Mouse (Mus musculus) olfactory bulb, adult 2 months (tissue): Measurements from ENCODE around the gene Vps72. TPM values are rescaled to one million over a fixed set of nuclear protein-coding genes. Genes with fewer than 3 reads are reported as not detected.
A peak's percentile ranks its signal among the peaks of the same experiment; 100 is the strongest.
"Not testable (repeated sequence)": the region's sequence is repeated elsewhere in the genome, so short reads cannot be mapped to it uniquely, and the experiment has no call there.

ENCODE experiments used
- H3K27ac ChIP-seq: fragments of 200-500 bp; 2 replicates; pipeline ENCODE4 v1.5.1; 2012; ENCODE audit warnings: low read depth, low read length; ENCODE audit not compliant: insufficient read depth
- H3K4me1 ChIP-seq: fragments of 200-500 bp; 2 replicates; pipeline ENCODE4 v1.6.1; 2012; ENCODE audit warnings: low read length; ENCODE audit not compliant: control insufficient read depth, insufficient read depth
- H3K4me3 ChIP-seq: fragments of 200-500 bp; 2 replicates; pipeline ENCODE4 v1.5.1; 2012; ENCODE audit warnings: mild to moderate bottlenecking, low read depth, low read length, moderate library complexity; ENCODE audit not compliant: insufficient read depth
- CTCF ChIP-seq: fragments of 200-500 bp; IDR thresholded peaks from 2 replicates; pipeline ENCODE4 v1.5.1; 2012; ENCODE audit warnings: low read depth, mild to moderate bottlenecking, low read length, moderate library complexity; ENCODE audit not compliant: insufficient read depth
- POLR2A ChIP-seq: fragments of 200-500 bp; IDR thresholded peaks from 2 replicates; pipeline ENCODE4 v1.6.1; 2012; ENCODE audit warnings: mild to moderate bottlenecking, low read depth, low read length, moderate library complexity; ENCODE audit not compliant: insufficient read depth
- WGBS: fragments of 180-500 bp; shearing (Covaris S2); methylation state at CpG from one replicate; pipeline ENCODE4 v1.1.7; 2018; 5-methylcytosine and 5-hydroxymethylcytosine counted together
- polyA plus RNA-seq: library from polyadenylated mRNA; stranded (reverse); fragments of >200 nt; gene quantifications from 2 replicates; pipeline ENCODE4 v1.2.4, GENCODE M21; 2012; ENCODE audit warnings: low replicate concordance; ENCODE audit not compliant: missing spikeins, insufficient read depth, insufficient read length

Gene Vps72
- polyA plus RNA-seq, 1 experiment: not detected

- TF ChIP-seq CTCF: no peak
- TF ChIP-seq POLR2A: no peak
- Histone ChIP-seq H3K4me3 (peak overlapping the region; percentile 85), H3K27ac (peak overlapping the region; percentile 69), H3K4me1 (no peaks in the 10 kb centered on the region; the same call in 1 of the 2 replicates)
- under 1% methylated on average over 16 of the region's 16 CpGs for WGBS
These were observed 5.1 kb upstream of the Vps72 start for GRCm38 (mm10) chr3:95105586-95106337.

- under 1% methylated on average over 51 of the region's 51 CpGs for WGBS
- no peak for TF ChIP-seq CTCF
- TF ChIP-seq POLR2A: peak; percentile 80
- no peaks in the 10 kb centered on the region; the same call in 1 of the 2 replicates for H3K4me1 ChIP-seq
These were observed 4.3 kb upstream of the Vps72 start, which contains the start of gene Pip5k1a for GRCm38 (mm10) chr3:95106338-95107117. Pip5k1a (minus strand) TSS chr3:95106930.

GRCm38 (mm10) chr3:95107308-95107707, 3.5 kb upstream of the Vps72 start:
- not testable (repeated sequence) for H3K27ac ChIP-seq

More at GRCm38 (mm10) chr3:95106338-95107117, 4.3 kb upstream of the Vps72 start, which contains the start of gene Pip5k1a:
- Histone ChIP-seq H3K4me3 (peak within 1 kb of the TSS; percentile 85), H3K27ac (peak within 1 kb of the TSS; percentile 69)

GRCm38 (mm10) chr3:95107898-95108297, 2.9 kb upstream of the Vps72 start:
- 63% methylated on average over 2 of the region's 2 CpGs for WGBS
- no peak overlapping the region for H3K4me3 ChIP-seq
- no peak for TF ChIP-seq CTCF
- TF ChIP-seq POLR2A: no peak
- no peak overlapping the region for H3K27ac ChIP-seq
- H3K4me1 ChIP-seq: no peaks in the 10 kb centered on the region; the same call in 1 of the 2 replicates

More at GRCm38 (mm10) chr3:95107308-95107707, 3.5 kb upstream of the Vps72 start:
- not testable (repeated sequence) for H3K4me3 ChIP-seq, H3K4me1 ChIP-seq

GRCm38 (mm10) chr3:95112760-95113159, 1.9 kb downstream of the Vps72 start:
- WGBS: 97% methylated on average over 1 of the region's 1 CpGs
- no peak overlapping the region for H3K4me3 ChIP-seq
- H3K4me1 ChIP-seq: no peaks in the 10 kb centered on the region
- H3K27ac ChIP-seq: no peak overlapping the region
- no peak for TF ChIP-seq CTCF
- TF ChIP-seq POLR2A: no peak

GRCm38 (mm10) chr3:95117751-95118150, 6.9 kb downstream of the Vps72 start:
- Histone ChIP-seq H3K27ac (no peak overlapping the region), H3K4me1 (no peaks in the 10 kb centered on the region), H3K4me3 (no peak overlapping the region)
- TF ChIP-seq POLR2A (no peak), CTCF (no peak)
- 93% methylated on average over 2 of the region's 2 CpGs for WGBS

- Histone ChIP-seq H3K4me3 (no peak overlapping the region), H3K27ac (no peak overlapping the region), H3K4me1 (peaks cover 7% of the 10 kb centered on the region)
- 80% methylated on average over 6 of the region's 6 CpGs for whole genome bisulfite sequencing
- TF ChIP-seq CTCF (no peak), POLR2A (no peak)
These were observed 10.8 kb downstream of the Vps72 start for GRCm38 (mm10) chr3:95121580-95121979.

GRCm38 (mm10) chr3:95124246-95124645, 13.4 kb downstream of the Vps72 start, which contains the start of gene Tmod4:
Tmod4 (plus strand) TSS chr3:95124476.
- Histone ChIP-seq H3K27ac (peak within 1 kb of the TSS; percentile 33), H3K4me1 (peaks cover 7% of the 10 kb centered on the region), H3K4me3 (no peak within 1 kb of the TSS)
- TF ChIP-seq CTCF (no peak; the same call in 1 of the 2 replicates), POLR2A (no peak)
- 64% methylated on average over 6 of the region's 6 CpGs for WGBS

- no peak overlapping the region for H3K4me3 ChIP-seq
- TF ChIP-seq POLR2A: no peak
- no peak for TF ChIP-seq CTCF
- peaks cover 7% of the 10 kb centered on the region for H3K4me1 ChIP-seq
- peak overlapping the region; percentile 33; the same call in 1 of the 2 replicates for H3K27ac ChIP-seq
- WGBS: 3% methylated on average over 5 of the region's 5 CpGs
These were observed 14.2 kb downstream of the Vps72 start for GRCm38 (mm10) chr3:95124972-95125371.
